Comparison of ENCODE assay signal across 18 mouse cellular contexts in genomic region chr13:10909122-10909751, GRCm38 (mm10).
A peak's percentile ranks its signal among the peaks of the same experiment; 100 is the strongest.
DNase-seq lines count a peak whose midpoint lies in the region; ATAC-seq and TF ChIP-seq lines count a peak whose summit lies in the region.
"Had no signal": no experiment of that assay in that cellular context is flagged by ENCODE, and none has a peak within 500 bp of the region (broad histone marks: within the 10 kb centered on the region; RNA-seq: fewer than 3 reads in every experiment).

No protein-coding gene starts in this region.

- no peak for TF ChIP-seq POLR2A in liver, adult 2 months (IDR thresholded peaks at IDR 0.05; ENCODE audit: extremely low read depth, insufficient read depth, low read length)

- TF ChIP-seq CTCF in forebrain, postnatal 0 days (IDR thresholded peaks at IDR 0.05; ENCODE audit: low read depth) = no peak
- TF ChIP-seq CTCF in liver, adult 2 months (IDR thresholded peaks at IDR 0.05; ENCODE audit: low read depth, low read length) = no peak

- no peak overlapping the region for H3K4me3 ChIP-seq in forebrain, postnatal 0 days (ENCODE audit: low read depth, low read length)
- H3K4me3 ChIP-seq in forebrain, embryonic 10.5 days = no peak overlapping the region
- H3K4me3 ChIP-seq in liver, adult 2 months (ENCODE audit: insufficient read depth, low read depth, low read length) = no peak overlapping the region
- H3K4me3 ChIP-seq in liver, embryonic 11.5 days (ENCODE audit: low read depth, low read length) = no peak overlapping the region
- H3K4me3 ChIP-seq: erythroblast, embryonic 14.5 days; heart, adult 2 months; limb, embryonic 12.5 days; neural tube, embryonic 12.5 days had no signal

- no peaks in the 10 kb centered on the region for H3K27me3 ChIP-seq in forebrain, postnatal 0 days (ENCODE audit: insufficient read depth, low read length)
- no peaks in the 10 kb centered on the region for H3K27me3 ChIP-seq in forebrain, embryonic 10.5 days (ENCODE audit: poor library complexity, severe bottlenecking)
- H3K27me3 ChIP-seq in liver, adult 2 months (ENCODE audit: control insufficient read depth, insufficient read depth, low read length) = no peaks in the 10 kb centered on the region
- H3K27me3 ChIP-seq in liver, embryonic 11.5 days (replicated peaks; ENCODE audit: control insufficient read depth, insufficient read depth, low read length) = no peaks in the 10 kb centered on the region
- H3K27me3 ChIP-seq: limb, embryonic 12.5 days; neural tube, embryonic 12.5 days had no signal

- H3K27ac ChIP-seq in forebrain, postnatal 0 days (ENCODE audit: low read depth, low read length) = no peak overlapping the region
- H3K27ac ChIP-seq in forebrain, embryonic 10.5 days = no peak overlapping the region
- H3K27ac ChIP-seq in liver, adult 2 months (replicated peaks; ENCODE audit: insufficient read depth, low read depth, low read length) = no peak overlapping the region
- no peak overlapping the region for H3K27ac ChIP-seq in liver, embryonic 11.5 days (ENCODE audit: low read depth, low read length)
- H3K27ac ChIP-seq: heart, adult 2 months; limb, embryonic 12.5 days; neural tube, embryonic 12.5 days; stomach, postnatal 0 days had no signal

- DNase-seq in forebrain, postnatal 0 days = peak; percentile 4
- DNase-seq in forebrain, embryonic 10.5 days (ENCODE audit: extremely low spot score, low spot score) = no peak
- peak; percentile 5 for DNase-seq in liver, adult 2 months (ENCODE audit: extremely low read depth, low read depth, low spot score)
- DNase-seq in liver, embryonic 11.5 days (ENCODE audit: low spot score) = no peak
- peak; percentile 56 for DNase-seq in Muller cell, postnatal 12 days (ENCODE audit: inconsistent ontology term)
- DNase-seq in adrenal gland, postnatal 14 days = peak; percentile 46
- no peak for DNase-seq in urinary bladder, postnatal 14 days (ENCODE audit: low spot score)
- DNase-seq: cerebellum, adult 9-11 months; heart, adult 2 months; kidney, adult 2 months; kidney, postnatal 25 days; layer of hippocampus, adult 9-11 months; right cerebral cortex, postnatal 25 days; thymus, postnatal 14 days had no signal

- H3K9ac ChIP-seq in forebrain, postnatal 0 days = no peak overlapping the region
- no peak overlapping the region for H3K9ac ChIP-seq in liver, adult 2 months (ENCODE audit: low read depth, low read length)
- no peak overlapping the region for H3K9ac ChIP-seq in liver, embryonic 11.5 days (ENCODE audit: low read depth, low read length)
- H3K9ac ChIP-seq: limb, embryonic 12.5 days; neural tube, embryonic 12.5 days had no signal

- no peaks in the 10 kb centered on the region for H3K4me1 ChIP-seq in forebrain, postnatal 0 days (ENCODE audit: insufficient read depth)
- no peaks in the 10 kb centered on the region for H3K4me1 ChIP-seq in forebrain, embryonic 10.5 days
- H3K4me1 ChIP-seq in liver, adult 2 months (ENCODE audit: control insufficient read depth, insufficient read depth, low read length) = no peaks in the 10 kb centered on the region
- H3K4me1 ChIP-seq in liver, embryonic 11.5 days (replicated peaks; ENCODE audit: control insufficient read depth, insufficient read depth, low read length) = no peaks in the 10 kb centered on the region
- H3K4me1 ChIP-seq: limb, embryonic 12.5 days; neural tube, embryonic 12.5 days had no signal

- no peak for ATAC-seq in forebrain, postnatal 0 days
- ATAC-seq in liver, embryonic 11.5 days (replicated peaks; ENCODE audit: low FRiP score) = no peak

- no peaks in the 10 kb centered on the region for H3K79me2 ChIP-seq in liver, adult 2 months (ENCODE audit: control insufficient read depth, insufficient read depth, low read length)

- no peak overlapping the region for H3K4me2 ChIP-seq in forebrain, postnatal 0 days (ENCODE audit: low read depth)
- H3K4me2 ChIP-seq in liver, embryonic 11.5 days = no peak overlapping the region
- H3K4me2 ChIP-seq: limb, embryonic 12.5 days; neural tube, embryonic 12.5 days had no signal

- no peaks in the 10 kb centered on the region for H3K36me3 ChIP-seq in forebrain, postnatal 0 days (ENCODE audit: insufficient read depth)
- H3K36me3 ChIP-seq in forebrain, embryonic 10.5 days (replicated peaks) = no peaks in the 10 kb centered on the region
- no peaks in the 10 kb centered on the region for H3K36me3 ChIP-seq in liver, adult 2 months (ENCODE audit: control insufficient read depth, insufficient read depth, low read length)
- no peaks in the 10 kb centered on the region for H3K36me3 ChIP-seq in liver, embryonic 11.5 days (ENCODE audit: control insufficient read depth, insufficient read depth, low read length)
- H3K36me3 ChIP-seq: limb, embryonic 12.5 days; neural tube, embryonic 12.5 days had no signal

- 30% methylated on average over 2 of the region's 2 CpGs for WGBS in forebrain, postnatal 0 days
- WGBS in forebrain, embryonic 10.5 days = 74% methylated on average over 2 of the region's 2 CpGs
- WGBS in liver, adult 2 months = 25% methylated on average over 2 of the region's 2 CpGs
- 35% methylated on average over 2 of the region's 2 CpGs for WGBS in liver, embryonic 11.5 days

- H3K9me3 ChIP-seq in forebrain, postnatal 0 days (ENCODE audit: low read length) = no peaks in the 10 kb centered on the region
- H3K9me3 ChIP-seq in forebrain, embryonic 10.5 days = no peaks in the 10 kb centered on the region
- H3K9me3 ChIP-seq in liver, embryonic 11.5 days (ENCODE audit: control insufficient read depth, low read length) = no peaks in the 10 kb centered on the region
- H3K9me3 ChIP-seq: limb, embryonic 12.5 days; neural tube, embryonic 12.5 days had no signal

Comparison
In these comparisons a context has a peak if more than half of its experiments do, and no peak if none do; other contexts are left out.
1. DNase-seq: peak in forebrain, postnatal 0 days (single experiment), liver, adult 2 months (single experiment), Muller cell, postnatal 12 days (single experiment) and adrenal gland, postnatal 14 days (single experiment); none in forebrain, embryonic 10.5 days (single experiment), liver, embryonic 11.5 days (single experiment) and urinary bladder, postnatal 14 days (single experiment).